Mouse (Mus musculus) T-helper 2 cell (primary cell): ENCODE measurements around the gene Osbpl10.

ENCODE experiments used
- in situ Hi-C: fragments of 300-600 bp; cut with MboI, MseI; formaldehyde crosslinking; loops from one replicate; pipeline ENCODE4 v1.15.1; 2025; ENCODE audit warnings: high pct_unique_total_duplicates

The Osbpl10 gene

DNA sequence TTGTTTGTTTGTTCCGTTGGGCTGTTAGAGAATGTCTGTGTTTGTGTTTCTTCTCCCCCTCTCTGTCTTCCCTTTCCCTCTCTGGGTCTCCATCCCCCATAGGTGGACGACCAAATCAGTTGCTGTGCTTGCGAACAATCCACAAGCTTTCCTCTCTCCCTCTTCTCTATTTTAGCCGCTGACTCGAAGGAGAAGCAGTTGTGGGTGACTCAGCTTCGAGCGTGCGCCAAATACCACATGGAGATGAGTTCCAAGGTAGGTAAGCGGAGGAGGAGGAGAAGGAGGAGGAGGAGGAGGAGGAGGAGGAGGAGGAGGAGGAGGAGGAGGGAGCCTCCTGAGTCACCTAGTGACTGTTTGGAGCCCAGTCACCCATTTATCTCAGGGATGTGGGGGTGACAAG is 88.7 kb downstream of the Osbpl10 start:
- in situ Hi-C loops: no loop called here

DNA sequence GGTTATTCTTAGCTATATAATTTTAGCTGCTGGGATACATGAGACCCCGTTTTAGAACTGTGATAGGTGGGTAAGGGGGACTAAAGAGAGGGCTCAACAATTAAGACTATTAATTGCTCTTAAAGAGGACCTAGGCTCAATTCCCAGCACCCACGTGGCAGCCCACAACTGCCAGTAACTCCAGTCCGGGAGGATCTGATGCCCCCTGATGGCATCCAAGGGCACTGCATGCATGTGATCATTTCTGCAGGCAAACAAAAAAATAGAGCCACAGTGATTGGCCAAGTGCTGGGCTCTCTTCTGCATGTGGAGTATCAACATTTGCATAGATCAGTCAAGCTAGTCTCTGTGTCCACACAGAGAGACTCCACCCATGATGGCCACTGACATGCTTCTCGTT is 96.8 kb downstream of the Osbpl10 start:
- in situ Hi-C loops: no loop called here

DNA sequence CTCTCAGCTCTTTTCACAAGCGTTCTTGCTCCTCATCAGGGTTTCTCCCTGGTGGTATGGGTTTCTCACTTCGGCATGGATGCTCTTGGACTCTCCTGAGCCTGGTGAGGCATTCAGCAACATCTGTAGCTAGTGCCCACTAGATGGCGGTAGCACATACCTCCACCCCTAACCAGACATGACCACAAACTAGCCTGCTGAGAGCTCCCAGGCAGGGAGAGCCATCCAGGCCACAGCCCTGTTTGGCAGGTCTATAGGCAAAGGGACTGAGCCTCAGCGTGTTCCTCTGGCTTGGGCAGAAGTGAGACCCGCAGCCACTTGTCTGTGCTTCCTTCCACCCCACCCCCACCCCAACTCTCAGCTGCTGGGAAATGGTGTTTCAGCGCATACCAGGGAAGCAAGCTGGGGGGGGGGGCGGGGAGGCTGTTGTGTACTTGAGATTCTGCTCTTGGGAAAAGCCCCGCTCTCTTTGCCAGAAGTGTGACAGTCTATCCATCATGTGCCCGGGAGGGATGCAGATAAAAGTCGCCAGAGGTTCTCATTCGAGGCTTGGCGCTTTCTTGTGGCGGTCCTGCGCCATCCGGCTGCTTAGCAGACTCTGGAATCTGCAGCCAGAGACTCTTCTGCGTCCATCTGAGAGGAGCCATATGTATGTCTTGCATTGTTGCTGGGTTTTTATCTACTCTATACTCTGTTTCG is 110.1 kb downstream of the Osbpl10 start:
- in situ Hi-C loops: no loop called here

DNA sequence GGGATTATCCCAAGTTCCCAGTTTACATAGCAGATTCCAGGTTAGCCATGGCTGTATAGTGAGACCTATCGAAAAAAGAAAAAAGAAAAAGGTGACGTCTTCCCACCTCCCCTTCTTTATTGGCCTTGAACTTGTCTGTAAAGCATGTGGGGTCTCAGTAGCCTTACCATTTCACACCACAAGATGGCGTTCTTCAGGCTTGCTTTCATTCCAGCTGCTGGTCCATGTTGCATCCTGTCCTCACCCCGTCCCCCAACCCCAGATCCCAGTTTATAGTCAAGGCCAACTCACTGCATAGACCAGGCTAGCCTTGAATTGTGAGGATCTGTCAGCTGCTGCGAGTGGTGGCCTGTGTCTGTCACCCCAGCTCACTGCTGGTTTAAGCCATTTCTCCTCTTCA is 111.3 kb downstream of the Osbpl10 start:
- in situ Hi-C loops: no loop called here

DNA sequence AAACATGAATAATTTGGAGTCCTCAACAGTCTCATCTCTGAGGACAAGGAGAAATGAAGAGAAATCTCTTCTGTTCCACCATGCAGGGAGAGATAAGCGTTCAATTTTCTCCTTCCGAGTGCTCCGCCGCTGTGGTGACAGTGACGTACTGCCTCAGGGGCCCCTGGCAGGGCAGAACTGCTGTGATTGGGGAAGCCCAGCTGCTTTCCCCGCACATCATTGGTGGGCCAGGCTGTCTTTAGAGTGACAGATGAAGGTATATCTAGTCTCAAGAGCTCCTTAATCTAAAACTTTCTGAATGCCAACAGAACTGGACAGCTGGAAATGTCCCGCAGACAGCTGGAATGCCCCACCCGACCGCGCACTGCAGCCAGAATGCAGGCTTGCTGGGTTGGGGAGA is 118.1 kb downstream of the Osbpl10 start:
- in situ Hi-C loops: no loop called here

DNA sequence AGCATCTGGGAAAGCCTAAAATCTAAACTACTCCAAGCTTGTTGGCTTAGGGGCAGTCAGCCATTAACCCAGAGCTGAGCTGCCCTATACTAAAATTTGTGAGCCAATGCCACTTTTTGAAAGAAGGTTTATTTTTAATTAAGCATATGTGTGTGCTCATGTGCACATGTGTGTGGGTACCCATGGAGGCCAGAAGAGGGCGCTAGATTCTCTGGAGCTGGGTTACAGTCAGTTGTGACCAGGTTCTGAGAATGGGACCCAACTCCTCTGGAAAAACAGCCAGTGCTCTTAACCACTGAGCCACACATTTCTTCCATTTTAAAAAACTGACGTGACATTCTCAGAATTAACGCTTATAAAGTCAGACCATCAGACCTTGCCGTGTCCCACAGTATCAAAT is 119.0 kb downstream of the Osbpl10 start:
- in situ Hi-C loops: no loop called here

DNA sequence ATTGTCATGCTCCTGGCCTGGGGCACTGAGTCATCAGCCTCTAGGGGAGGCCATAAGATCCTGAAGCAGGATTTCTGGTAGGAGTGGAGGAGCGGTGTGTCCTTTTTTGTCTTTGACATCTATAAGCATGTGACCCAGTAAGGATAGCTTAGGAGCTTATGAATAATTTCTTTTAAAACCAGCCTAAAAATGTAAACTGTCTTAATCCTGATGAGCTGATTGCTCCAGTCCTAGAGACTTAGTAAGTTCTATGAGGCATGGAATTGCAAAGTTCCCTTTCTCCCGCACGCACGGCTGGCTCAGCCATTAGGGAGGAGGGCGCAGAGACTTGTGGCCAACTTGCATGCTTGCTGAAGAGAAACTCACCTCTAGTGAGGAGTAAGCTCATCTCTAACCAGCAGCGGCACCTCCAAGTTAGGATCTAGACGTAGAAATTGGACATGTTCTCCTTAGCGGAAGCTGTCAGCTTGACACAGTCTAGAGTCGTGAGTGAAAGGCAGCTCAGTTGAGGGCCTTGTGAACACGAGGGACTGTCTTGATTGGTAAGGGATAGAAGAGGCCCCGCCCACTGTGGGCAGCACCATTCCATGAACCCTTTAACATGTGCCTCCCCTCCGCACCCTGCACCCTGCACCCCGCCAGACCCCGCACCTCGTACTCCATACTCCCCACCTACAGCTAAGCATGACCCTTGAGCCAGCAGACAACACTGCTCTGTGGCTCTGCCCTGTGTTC is 122.0 kb downstream of the Osbpl10 start:
- in situ Hi-C loops: no loop called here

DNA sequence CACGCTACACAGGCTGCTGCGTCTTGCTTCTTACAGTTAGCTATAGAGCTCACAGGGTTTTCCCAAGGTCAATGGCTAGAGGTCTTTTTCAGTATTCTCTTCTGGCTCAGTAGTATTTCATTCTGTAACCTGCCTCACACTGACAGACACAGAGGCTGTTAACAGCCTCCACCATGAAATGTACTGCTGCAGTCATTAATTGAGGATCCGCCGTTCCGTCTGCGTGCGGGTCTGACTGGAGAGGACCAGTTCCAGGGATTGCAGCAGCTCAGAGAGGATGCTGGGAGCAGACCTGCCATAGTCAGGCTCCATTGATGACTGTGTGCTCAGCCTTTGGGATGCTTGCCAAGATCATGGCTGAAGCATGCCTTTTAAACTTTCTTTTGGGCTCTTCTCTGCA is 129.1 kb downstream of the Osbpl10 start:
- in situ Hi-C loops: no loop called here

DNA sequence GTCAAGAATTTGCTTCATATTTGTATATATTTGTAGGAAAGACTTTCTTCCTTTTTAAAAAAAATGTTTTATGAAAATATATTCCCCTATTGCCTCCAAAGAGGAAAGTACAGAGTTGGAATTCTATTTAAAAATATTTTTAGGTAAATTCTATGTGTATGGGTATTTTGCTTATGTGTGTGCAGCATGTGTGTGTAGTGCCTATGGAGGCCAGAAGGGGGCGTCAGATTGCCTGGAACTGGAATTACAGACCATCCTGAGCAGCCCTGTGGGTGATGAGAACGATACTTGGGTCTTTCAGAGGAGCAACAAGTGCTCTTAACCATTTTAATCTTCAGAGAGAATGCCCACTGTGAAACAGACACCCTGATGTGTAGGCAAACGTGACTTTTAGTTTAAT is 132.3 kb downstream of the Osbpl10 start:
- in situ Hi-C loops: no loop called here

DNA sequence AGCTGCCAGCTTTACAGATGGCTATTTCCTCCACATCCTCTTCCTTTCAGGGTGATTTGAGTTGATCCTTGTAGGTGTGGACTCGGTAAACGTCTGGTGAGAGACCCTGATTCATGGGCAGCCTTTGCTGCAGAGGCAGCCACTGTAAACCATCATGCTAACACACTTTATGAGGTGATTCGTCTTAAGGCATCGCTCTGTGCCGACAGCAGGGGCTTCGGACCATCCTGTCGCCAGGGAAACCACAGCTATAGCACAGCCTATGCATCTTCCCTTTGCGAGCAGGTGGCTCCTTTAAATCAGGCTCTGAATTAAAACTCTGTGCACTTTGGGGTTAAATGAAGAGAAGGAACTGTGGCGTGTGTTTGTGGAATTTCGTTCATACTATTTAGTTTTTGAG is 138.9 kb downstream of the Osbpl10 start:
- in situ Hi-C loops: no loop called here

DNA sequence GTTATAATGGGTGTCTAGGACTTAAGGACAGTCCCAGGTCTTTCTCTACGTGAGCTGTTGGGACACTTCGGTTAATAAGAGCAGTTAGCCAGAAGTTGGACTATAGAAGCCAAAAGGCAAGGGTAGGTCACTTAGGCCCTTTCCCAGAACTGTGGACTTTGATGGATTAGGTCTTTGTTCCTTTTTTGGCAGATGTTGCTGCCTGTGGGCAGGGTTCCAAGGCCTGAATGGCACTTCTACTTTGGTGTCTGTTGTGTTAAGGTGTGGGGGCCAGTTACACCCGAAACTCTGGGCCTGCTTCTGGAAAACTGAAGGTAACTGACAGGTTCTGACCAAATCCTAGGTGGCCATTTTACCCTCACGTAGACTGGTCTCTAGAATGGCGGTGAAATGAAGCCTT is 141.9 kb downstream of the Osbpl10 start:
- in situ Hi-C loops: no loop called here

DNA sequence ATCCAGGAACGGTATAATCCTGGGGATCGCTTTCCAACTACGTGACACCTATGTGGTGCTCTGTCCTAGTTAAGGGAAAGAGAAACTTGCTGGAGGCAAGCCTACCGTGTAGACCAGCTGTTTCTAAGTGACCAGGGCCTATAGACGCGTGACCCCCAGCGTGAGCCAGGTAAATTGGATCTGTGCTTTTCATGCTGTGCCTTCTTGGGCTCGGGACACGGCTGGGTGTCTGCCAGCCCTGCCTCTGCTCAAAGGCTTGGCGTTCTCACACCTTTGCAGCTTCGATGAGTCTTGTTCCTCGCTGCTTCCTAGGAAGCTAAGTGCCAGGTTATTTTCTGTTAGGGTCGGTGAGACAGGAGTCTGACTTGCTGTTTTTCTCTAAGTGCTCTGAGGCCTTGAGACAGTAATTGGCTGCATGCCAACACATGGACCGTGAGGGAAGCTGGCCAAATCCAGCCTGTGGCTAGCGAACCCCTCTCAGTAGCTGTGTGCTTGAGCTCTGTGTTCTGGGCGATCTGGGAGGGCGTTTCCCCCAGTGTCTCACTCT is 142.4 kb downstream of the Osbpl10 start:
- in situ Hi-C loops: no loop called here

DNA sequence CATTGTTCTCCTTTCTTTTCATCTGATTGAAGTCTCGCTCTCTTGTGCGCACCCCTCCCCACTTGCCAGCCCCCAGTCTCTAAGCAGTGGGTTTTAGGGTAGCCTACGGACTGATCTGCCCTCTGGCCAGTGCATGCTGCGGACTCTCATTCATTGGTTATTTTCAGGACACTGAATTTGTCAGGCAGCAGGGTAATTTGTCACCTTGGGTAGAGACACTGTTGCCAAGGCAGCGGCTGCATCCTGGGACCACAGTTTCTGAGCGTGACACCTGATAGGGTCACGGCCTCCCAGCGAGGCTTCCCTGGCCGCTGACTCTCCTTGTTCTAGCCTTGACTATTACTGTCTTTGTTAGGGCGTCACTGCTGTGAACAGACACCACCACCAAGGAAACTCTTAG is 149.0 kb downstream of the Osbpl10 start:
- in situ Hi-C loops: no loop called here

DNA sequence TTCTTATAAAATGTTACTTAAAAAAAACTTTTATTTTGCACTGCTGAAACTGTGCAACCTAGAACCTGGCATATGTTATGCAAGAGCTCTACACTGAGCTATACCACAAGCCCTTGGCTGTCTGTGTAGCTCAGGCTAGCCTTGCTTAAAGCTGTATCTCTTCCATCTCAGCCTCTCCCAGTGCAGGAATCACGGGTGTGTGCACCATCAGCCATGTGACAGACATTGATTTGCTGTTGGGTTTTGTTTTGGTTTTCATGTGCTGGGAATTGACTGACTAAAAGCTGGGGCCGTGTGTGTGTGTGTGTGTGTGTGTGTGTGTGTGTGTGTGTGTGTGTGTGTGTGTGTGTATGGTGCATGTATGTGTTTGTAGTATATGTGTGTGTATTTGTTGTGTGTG is 155.6 kb downstream of the Osbpl10 start:
- in situ Hi-C loops: no loop called here

DNA sequence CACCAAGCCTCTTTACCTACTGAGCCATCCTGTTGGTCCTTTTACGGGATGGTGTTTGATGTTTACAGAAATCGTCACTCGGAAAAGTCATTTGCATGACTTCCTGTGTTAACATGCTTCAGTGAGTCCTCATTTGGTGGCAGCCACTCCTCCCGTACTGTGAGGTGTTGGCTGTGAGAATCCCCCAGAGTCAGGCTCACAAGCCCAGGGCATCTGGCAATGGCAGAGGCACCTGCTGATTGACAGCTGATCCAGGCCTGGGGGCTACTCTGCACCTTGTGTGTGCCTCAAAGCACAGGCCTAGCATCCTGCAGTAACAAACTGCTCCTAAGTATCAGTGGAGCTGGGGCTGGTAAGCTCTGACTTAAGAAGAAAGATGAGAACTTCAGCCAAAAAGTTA is 156.4 kb downstream of the Osbpl10 start:
- in situ Hi-C loops: no loop called here

DNA sequence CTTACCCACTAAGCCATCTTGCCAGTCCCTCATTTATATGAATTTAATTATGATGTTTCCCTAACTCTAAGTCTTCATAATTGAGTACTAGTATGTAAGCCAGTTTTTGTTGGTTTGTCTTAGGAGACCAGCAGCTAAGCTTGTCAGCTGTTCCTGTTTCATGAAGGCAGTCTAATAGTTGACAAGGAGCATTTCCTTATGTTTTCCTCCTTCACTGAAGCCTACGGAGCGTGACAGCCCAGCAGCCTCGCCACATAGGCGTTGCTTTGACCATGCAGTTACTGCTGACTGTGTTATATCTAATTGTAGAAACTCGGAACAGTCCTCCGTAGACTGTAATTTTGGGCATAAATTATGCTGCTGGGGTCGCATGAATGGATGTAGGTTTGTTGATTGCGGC is 157.0 kb downstream of the Osbpl10 start:
- in situ Hi-C loops: no loop called here

DNA sequence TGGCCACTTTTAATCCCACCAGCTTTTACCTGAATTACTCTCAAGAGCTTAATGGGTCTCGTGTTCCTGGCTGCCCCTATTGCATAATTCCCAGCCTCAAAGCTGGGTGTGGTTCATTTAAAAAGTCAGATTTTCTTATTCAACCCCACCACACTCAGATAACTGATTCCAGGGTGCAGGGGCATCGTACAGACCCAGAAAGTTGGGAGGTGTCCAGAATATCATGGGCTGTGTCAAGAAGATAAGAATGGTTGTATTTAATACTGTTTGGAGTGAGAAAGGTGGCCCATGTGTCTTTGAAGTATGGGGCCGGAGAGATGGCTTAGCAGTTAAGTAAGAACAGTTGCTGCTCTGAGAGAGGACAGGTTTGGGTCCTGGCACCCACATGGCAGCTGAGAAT is 159.5 kb downstream of the Osbpl10 start:
- in situ Hi-C loops: no loop called here

DNA sequence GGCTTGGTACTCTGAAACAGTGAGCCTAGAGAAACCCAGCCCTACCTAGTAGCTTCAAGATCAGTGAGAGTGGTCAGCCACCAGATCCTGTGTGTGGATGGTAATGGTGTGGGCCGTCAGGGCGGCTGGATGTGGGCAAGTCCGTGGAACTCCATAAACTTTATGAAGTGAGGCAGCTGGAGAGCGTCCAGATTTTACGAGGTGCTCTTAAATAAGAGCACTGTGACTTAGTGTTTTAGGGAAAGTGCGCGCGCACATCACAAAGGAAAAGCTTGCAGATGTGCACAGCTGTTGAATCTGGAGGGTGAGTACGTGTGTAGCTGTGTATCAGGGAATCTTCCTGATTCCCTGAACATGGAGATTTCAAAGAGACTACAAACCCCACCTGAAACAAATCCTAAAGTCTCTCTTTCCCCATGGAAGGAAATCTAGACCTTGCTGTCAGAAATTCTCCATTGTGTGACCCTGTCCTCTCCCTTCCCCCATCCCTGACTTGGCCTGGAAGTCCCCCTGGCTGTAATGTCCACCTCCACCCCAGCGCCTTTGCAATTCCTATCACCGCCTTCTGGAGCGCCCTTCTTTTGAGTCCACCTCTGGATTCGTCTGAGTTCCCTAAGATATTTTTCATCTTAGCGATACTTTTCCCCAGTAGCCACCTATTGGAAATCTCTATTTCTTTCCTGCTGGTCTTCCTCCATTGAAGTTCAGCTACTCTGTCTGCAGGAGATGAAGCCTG is 161.4 kb downstream of the Osbpl10 start:
- in situ Hi-C loops: no loop called here

DNA sequence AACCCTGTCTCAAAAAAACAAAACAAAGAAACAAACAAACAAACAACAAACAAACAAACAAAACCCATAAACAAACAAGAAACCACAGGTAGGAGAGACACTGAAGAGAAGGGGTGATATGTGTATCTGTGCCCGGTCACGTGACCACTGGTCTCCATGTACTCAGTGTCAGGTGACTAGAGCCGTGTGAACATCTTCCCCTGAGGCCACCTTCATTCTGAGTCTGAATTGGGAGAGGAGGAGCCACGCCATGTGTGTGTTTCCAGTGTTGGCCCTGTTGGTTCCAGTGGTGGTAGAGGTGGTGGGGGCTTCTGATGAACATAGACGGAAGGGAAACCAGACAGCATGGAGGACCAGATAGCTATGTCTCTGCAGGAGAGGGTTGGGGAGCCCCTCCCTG is 168.8 kb downstream of the Osbpl10 start:
- in situ Hi-C loops: no loop called here

DNA sequence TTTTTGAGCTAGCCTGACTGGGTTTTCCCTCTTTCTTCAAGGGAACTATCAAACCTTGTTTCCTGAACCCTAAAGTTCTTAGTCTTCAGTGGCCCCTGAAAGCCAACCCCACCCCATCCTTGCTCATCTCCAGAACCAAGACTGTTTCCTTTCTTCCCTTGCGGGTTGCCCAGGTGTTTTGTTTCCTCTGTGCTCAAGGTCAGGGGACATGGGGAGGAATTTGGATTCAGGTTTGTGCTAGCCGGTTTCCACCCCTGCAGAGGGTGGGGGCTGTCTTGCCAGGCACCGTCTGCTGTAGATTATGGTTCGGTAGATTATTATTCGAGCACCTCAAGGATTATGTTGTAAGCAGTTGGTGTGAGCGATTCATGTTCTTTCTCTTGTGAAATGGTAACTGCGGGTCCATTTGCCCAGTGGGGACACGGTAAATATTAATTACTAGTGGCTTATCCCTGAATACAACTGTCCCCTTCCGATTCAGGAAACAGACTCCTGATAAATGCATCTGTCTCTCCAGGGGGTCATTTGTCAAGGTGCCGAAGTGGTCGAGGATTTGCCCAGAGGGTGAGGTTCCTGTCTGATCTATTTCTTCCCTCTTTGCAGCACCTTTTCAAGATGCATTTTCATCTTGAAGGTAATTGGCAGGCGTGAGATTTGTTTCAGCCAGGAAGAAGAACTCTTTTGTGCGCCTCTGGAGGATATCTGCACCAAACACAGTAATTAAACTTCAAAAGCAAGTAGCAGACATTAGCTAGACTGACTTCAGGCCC is 169.4 kb downstream of the Osbpl10 start:
- in situ Hi-C loops: no loop called here

DNA sequence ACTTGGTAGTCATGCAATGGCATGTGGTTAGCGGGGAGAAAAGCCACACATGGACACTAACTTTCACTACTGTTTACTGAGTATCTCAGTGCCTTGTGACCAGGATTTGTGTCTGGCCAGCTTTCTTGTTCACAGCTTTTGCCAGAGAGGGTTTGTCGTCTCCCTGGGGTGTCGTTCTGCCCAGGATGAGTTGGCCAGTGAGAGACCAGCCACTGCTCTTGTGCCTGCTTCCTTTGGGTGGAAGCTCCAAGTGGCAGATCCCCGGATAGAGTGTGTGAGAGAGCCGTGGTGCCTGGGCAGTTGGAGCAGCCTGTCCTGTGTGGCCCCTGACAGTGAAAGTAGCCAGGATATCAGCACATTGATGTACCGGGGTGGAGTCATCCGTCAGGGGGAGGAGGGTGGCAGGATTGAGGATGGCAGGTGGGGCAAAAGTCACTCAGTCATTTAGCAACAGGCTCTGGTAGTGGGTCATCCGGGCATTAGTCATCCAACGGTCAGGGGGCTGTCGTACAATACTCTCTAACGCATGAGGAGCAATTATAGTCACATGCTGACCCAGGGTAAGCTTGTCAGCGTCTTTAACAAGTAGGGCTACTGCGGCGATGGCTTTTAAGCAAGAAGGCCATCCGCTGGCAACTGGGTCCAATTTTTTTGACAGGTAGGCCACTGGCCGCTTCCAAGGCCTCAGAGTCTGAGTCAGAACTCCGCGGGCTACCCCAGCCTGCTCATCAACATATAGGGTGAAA is 170.8 kb downstream of the Osbpl10 start:
- in situ Hi-C loops: no loop called here
